Mouse (Mus musculus) cortical plate, adult 2 months (tissue): ENCODE measurements around the gene Stum.

Experiments
- CTCF ChIP-seq: fragments of 200-500 bp; IDR thresholded peaks from 2 replicates; pipeline ENCODE4 v1.5.1; 2011; ENCODE audit warnings: mild to moderate bottlenecking, control low read depth, low read length; ENCODE audit not compliant: insufficient read depth; ENCODE audit errors: extremely low read depth
- POLR2A ChIP-seq: fragments of 200-500 bp; IDR thresholded peaks from 2 replicates; pipeline ENCODE4 v1.6.1; 2011; ENCODE audit warnings: mild to moderate bottlenecking, low read length, control low read depth; ENCODE audit not compliant: insufficient read depth; ENCODE audit errors: extremely low read depth

DNA sequence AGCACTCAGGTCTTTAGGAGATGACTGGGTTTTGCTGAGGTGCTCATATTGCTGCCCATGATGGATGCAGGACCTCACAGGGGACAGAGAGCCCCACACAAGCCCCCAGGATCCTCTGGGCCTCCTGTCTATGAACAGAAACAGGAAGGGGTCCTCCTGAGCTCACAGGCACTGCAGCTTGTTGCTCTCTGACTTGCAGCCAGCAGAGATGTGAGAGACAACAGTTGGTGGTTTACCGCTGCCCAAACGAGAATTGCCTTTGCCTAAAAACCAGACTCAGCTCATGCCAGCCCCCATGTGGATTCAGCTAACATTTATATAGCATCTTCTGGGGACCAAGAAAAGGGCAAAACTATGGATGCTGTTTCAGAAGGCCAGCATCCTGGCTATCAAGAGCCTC is 33.7 kb downstream of the Stum start:
- TF ChIP-seq CTCF (no peak), POLR2A (no peak)
